Mouse (Mus musculus) heart, postnatal 4 days (tissue): Measurements from ENCODE around the gene Hist1h1c. TPM values are rescaled to one million over a fixed set of nuclear protein-coding genes. Genes with fewer than 3 reads are reported as not detected.
"Not testable (repeated sequence)": the region's sequence is repeated elsewhere in the genome, so short reads cannot be mapped to it uniquely, and the experiment has no call there.

Source experiments
- DNase-seq: peaks from one replicate; pipeline ENCODE4 v3.0.0; 2021
- total RNA-seq, 2 experiments: library from RNA; stranded (reverse); gene quantifications; 2 replicates each; pipeline ENCODE4 v1.2.3; 2021

Gene Hist1h1c
- total RNA-seq, 2 experiments from 2014 or later = 472 to 511 TPM

- no peak for DNase-seq
Observed at GRCm38 (mm10) chr13:23716261-23717042, 22.2 kb upstream of the Hist1h1c start.

DNA sequence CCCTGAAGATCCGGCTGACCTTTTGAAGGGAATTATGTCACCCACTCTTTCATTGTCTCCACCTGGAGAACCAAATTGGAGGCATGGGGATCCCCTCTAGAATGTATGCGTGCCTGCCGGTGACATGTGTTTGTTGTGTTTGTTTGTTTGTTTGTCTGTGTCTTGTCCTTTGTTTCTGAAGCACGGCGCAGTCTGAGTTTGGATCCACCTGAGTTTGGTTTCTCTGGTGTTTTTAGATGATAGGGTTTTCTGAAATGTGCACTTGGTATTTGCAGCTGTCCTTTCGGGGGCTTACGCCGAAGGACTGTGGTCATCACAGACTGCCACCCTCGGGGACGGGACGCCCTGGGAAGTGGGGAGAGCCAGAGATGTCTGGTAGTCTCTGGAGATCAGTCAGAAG lies 21.4 kb upstream of the Hist1h1c start:
- no peak for DNase-seq

DNA sequence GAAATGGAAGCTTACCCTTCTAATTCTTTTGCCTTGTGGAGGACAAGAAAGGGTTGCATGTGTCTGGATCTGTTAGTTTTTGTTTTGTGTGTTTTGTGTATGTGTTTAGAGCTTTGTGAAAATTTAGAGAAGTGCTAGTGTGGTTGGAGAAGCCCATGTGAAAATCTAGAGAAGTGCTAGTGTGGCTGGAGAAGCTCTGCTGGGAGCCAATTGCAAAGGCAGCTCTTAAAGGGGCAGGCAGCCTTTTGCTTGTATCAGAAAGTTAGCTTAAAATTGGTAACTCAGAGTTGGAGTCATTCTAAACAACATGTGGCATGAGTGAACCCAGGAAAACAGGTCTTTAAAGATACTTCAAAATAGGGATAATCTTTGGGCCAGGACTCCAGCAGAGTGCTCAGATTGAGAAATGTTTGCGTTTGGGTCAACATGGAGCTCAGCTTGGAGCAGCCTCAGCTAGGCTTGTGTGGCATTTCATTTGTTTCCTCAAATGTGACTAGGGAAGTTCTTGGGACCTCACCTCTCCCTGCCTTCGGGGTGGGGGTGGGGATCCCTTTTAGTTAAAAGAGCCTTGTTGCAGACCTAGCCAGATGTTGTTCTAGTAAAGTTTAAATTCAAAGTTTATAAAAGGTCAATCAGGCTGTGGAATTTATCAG lies 20.9 kb upstream of the Hist1h1c start:
- DNase-seq = not testable (repeated sequence)

DNA sequence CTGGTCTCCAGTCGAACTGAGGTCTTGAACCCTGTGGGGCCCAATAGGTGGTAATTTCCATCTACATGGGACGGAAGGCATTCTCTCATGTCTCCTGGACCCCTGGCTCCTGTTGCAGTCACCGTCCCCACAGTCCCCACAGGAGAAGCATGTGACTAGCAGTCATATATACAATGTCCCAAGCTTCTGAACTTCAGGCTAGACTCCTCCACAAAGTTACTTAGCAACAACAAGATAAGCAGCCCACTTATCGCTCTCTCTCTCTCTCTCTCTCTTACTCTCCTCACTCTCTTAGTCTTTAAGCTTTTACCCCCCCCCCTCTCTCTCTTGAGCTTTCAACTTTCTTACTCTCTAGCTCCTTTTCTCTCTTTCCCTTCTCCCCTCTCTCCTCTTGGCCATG lies 14.4 kb upstream of the Hist1h1c start:
- peak; percentile 2 for DNase-seq

GRCm38 (mm10) chr13:23725213-23725612 lies 13.4 kb upstream of the Hist1h1c start:
- peak; percentile 2 for DNase-seq

GRCm38 (mm10) chr13:23728472-23729191 lies 10.0 kb upstream of the Hist1h1c start:
- peak; percentile 4 for DNase-seq

- no peak for DNase-seq
Observed at GRCm38 (mm10) chr13:23729192-23729525, 9.4 kb upstream of the Hist1h1c start.

DNA sequence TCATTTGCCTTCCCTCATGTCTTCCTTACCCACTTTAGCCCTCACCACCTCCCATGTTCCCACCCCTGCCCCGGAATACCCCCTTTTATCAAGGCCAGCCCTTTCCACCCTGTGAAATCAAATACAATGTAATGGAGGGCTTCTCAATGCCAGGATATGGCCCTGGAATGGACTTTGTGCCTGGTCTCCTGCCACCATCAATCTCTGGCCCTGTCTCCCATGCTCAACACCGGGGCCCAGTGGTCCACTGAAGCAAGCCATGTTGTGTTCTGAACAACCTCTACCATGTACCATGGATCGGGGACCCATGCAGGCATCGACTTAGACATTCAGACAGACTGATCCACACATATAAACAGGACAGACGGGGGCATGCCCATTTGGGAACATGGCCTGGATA lies 8.9 kb upstream of the Hist1h1c start:
- DNase-seq = peak; percentile 1

DNA sequence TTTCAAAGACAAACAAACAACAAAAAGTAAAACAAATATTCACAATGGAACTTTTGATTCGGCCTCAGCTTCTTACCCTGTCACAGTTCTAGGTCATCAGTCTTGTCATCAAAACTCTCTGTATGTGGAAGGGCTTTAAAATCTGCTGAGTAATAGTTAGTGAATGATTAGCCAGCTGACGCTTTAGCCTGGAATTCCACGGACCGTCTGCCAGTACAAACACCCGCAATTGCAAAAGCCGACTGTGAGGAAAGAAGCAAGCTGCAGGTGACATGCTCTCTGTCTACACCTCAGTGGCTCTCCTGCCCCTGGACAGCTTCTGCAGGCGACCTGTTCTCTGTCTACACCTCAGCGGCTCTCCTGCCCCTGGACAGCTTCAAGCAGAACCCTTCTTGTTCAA lies 8.1 kb upstream of the Hist1h1c start:
- peak; percentile 25 for DNase-seq

DNA sequence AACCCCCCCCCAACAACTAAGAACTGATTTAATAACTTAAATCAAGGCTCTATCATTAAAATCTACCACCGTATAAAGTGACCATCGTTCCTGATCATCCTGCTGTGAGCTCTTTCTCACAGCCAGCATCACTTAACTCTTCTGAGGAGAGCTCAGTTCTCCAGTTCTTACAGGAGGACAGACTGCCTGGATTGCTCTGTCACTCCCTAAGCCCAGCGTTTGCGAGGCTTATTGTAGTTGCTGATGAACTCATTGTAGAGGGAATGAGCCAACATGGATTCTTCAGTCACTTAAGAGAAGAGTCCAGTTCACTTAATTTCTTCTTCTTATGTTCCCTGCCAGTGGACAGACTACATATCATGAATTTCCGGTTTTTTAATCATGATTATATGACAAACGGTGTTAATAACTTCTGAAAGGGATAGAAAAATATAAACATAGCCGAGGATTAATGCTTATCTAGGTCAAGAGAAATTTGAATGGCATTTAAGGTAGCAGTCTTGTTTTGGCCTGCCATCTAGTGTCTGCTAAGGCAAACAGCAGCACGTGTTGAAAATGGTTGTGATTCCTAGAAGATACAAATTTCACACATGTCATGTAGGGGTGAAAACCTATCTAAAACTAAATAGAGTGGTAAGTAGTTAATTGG lies 6.3 kb upstream of the Hist1h1c start:
- DNase-seq = peak; percentile 42

- no peak for DNase-seq
Observed at GRCm38 (mm10) chr13:23737091-23737490, 1.5 kb upstream of the Hist1h1c start.

GRCm38 (mm10) chr13:23738041-23738440 lies 567 bp upstream of the Hist1h1c start:
- no peak for DNase-seq

GRCm38 (mm10) chr13:23739069-23739921 lies 687 bp downstream of the Hist1h1c start:
- DNase-seq = peak; percentile 92

DNA sequence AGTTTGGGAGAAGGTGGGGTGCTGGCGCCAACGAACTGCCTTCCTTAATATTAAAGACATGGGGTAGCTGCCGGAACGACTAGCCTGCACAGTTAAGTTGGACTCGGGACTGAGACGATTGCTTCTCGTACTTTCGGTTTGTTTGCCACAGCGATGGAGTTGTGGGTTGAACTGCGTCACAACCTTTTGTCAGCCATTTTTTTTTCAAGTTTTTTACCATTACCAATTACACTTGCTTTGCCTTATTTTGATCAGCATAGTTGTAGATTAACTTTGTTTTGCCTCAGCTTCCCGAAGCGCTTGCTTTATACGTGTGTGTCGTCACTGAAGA lies 1.3 kb downstream of the Hist1h1c start:
- DNase-seq = no peak

GRCm38 (mm10) chr13:23740256-23740840 lies 1.7 kb downstream of the Hist1h1c start:
- no peak for DNase-seq

- no peak for DNase-seq
Observed at GRCm38 (mm10) chr13:23740910-23741309, 2.3 kb downstream of the Hist1h1c start.

- DNase-seq = no peak
Observed at GRCm38 (mm10) chr13:23742007-23742406, 3.4 kb downstream of the Hist1h1c start.

DNA sequence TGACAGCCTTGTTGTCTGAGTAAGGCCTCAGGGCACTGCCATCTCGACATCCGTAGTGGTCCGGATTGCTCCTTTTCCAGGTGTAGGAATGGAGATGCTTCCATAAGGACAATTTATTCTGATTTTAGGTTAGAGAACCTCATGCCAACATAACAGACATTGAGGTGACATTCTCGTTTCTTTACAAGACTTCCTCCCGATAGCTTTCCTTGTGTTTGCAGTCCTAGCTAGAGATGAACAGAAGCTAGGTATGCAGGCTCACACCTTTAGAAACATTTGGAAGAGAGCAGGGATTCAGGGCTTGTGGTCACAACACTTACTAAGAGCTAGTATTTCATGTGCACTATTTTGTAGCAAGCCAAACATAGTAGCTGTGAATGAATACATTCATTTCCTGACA lies 4.6 kb downstream of the Hist1h1c start:
- no peak for DNase-seq

- DNase-seq = no peak
Observed at GRCm38 (mm10) chr13:23743963-23744362, 5.4 kb downstream of the Hist1h1c start.

GRCm38 (mm10) chr13:23744421-23745380 lies 6.1 kb downstream of the Hist1h1c start:
- DNase-seq = no peak
